Mouse (Mus musculus) CH12.LX (cell line): Measurements from ENCODE around the gene Carhsp1. TPM values are rescaled to one million over a fixed set of nuclear protein-coding genes. Genes with fewer than 3 reads are reported as not detected.

ENCODE experiments used
- DNase-seq: peaks from one replicate; pipeline ENCODE4 v3.0.0-alpha.2; 2013; ENCODE audit errors: extremely low read depth
- H3K27ac ChIP-seq: 2 replicates; pipeline ENCODE4 v1.5.1; 2012; ENCODE audit warnings: low read depth, mild to moderate bottlenecking, control low read depth, moderate library complexity; ENCODE audit not compliant: insufficient read depth
- H3K27me3 ChIP-seq: replicated peaks from 2 replicates; pipeline ENCODE3; 2012; ENCODE audit warnings: inconsistent platforms
- H3K36me3 ChIP-seq, 2 experiments: replicated peaks in 1 of 2; 2 replicates each; pipeline versions ENCODE3 to v1.6.1; 2012; ENCODE audit warnings: inconsistent platforms in 1 of 2, low read length in 1 of 2, mild to moderate bottlenecking in 1 of 2, mixed read lengths in 1 of 2, moderate library complexity in 1 of 2; ENCODE audit not compliant: control insufficient read depth in 1 of 2, insufficient read depth in 1 of 2
- H3K4me1 ChIP-seq, 2 experiments: 2 replicates each; pipeline ENCODE4 v1.6.1; 2012; ENCODE audit warnings: inconsistent platforms in 1 of 2, moderate library complexity in 1 of 2; ENCODE audit not compliant: insufficient read depth in 2 of 2, control insufficient read depth in 1 of 2
- H3K4me2 ChIP-seq: 2 replicates; pipeline ENCODE4 v1.6.1; 2012; ENCODE audit warnings: low read depth, mild to moderate bottlenecking, control low read depth; ENCODE audit not compliant: poor library complexity, insufficient read depth, severe bottlenecking
- H3K4me3 ChIP-seq, 3 experiments: fragments of 150-350 bp in 1 of 3; sonication (generic) in 1 of 3; replicated peaks in 1 of 3; 2 replicates each; pipeline versions ENCODE3 to v1.5.1; 2011 to 2012; ENCODE audit warnings: low read depth in 2 of 3, low read length in 2 of 3, mild to moderate bottlenecking in 2 of 3, moderate library complexity in 2 of 3, control low read depth in 1 of 3, improper control_type of control experiment in 1 of 3, inconsistent platforms in 1 of 3, mixed read lengths in 1 of 3; ENCODE audit not compliant: poor library complexity in 1 of 3
- H3K79me2 ChIP-seq: replicated peaks from 2 replicates; pipeline ENCODE4 v1.6.1; 2012; ENCODE audit warnings: mild to moderate bottlenecking, moderate library complexity; ENCODE audit not compliant: control insufficient read depth, poor library complexity, insufficient read depth, severe bottlenecking; ENCODE audit errors: extremely low read depth
- H3K9ac ChIP-seq: 2 replicates; pipeline ENCODE4 v1.6.1; 2012; ENCODE audit warnings: low read depth, mild to moderate bottlenecking, control low read depth, moderate library complexity; ENCODE audit not compliant: insufficient read depth
- H3K9me3 ChIP-seq: replicated peaks from 2 replicates; pipeline ENCODE3; 2012; ENCODE audit warnings: low read length, inconsistent platforms, mixed read lengths
- BHLHE40 ChIP-seq: IDR thresholded peaks from 2 replicates; pipeline ENCODE4 v1.6.1; 2011; ENCODE audit warnings: mild to moderate bottlenecking, low read depth, low read length, improper control_type of control experiment
- CHD1 ChIP-seq: IDR thresholded peaks from 2 replicates; pipeline ENCODE4 v1.6.1; 2012; ENCODE audit warnings: low read depth, low read length, improper control_type of control experiment, inconsistent platforms
- CTCF ChIP-seq, 2 experiments: IDR thresholded peaks in 1 of 2; conservative IDR thresholded peaks in 1 of 2; 2 replicates each; pipeline ENCODE4 v1.5.1; 2011 to 2012; ENCODE audit warnings: low read depth in 2 of 2, low read length in 2 of 2, improper control_type of control experiment in 1 of 2, inconsistent platforms in 1 of 2, mild to moderate bottlenecking in 1 of 2, moderate library complexity in 1 of 2
- E2F4 ChIP-seq: IDR thresholded peaks from 2 replicates; pipeline ENCODE4 v1.6.1; 2011; ENCODE audit warnings: low read depth, low read length, improper control_type of control experiment; ENCODE audit not compliant: insufficient replicate concordance
- ELF1 ChIP-seq: IDR thresholded peaks from 2 replicates; pipeline ENCODE4 v1.6.1; 2014; ENCODE audit warnings: low read depth, mild to moderate bottlenecking, inconsistent platforms, low read length, improper control_type of control experiment
- EP300 ChIP-seq: IDR thresholded peaks from 2 replicates; pipeline ENCODE4 v1.6.1; 2011; ENCODE audit warnings: low read length, improper control_type of control experiment
- ETS1 ChIP-seq: conservative IDR thresholded peaks from 2 replicates; pipeline ENCODE4 v1.6.1; 2012; ENCODE audit warnings: low read depth, mild to moderate bottlenecking, inconsistent platforms, low read length, improper control_type of control experiment, moderate library complexity
- GABPA ChIP-seq: IDR thresholded peaks from 2 replicates; pipeline ENCODE4 v1.6.1; 2012; ENCODE audit warnings: low read depth, low read length, improper control_type of control experiment, inconsistent platforms; ENCODE audit not compliant: insufficient replicate concordance
- HCFC1 ChIP-seq: IDR thresholded peaks from 2 replicates; pipeline ENCODE4 v1.6.1; 2012; ENCODE audit warnings: low read depth, mild to moderate bottlenecking, inconsistent platforms, low read length, improper control_type of control experiment
- IRF4 ChIP-seq: IDR thresholded peaks from 2 replicates; pipeline ENCODE4 v1.6.1; 2014; ENCODE audit warnings: low read depth, mild to moderate bottlenecking, inconsistent platforms, low read length, improper control_type of control experiment
- JUN ChIP-seq: IDR thresholded peaks from 2 replicates; pipeline ENCODE4 v1.6.1; 2011; ENCODE audit warnings: low read depth, mild to moderate bottlenecking, low read length, improper control_type of control experiment, moderate library complexity; ENCODE audit not compliant: insufficient read depth
- KAT2A ChIP-seq: IDR thresholded peaks from 2 replicates; pipeline ENCODE4 v1.6.1; 2012; ENCODE audit warnings: low read length, improper control_type of control experiment, inconsistent platforms; ENCODE audit not compliant: insufficient replicate concordance
- MEF2A ChIP-seq: IDR thresholded peaks from 2 replicates; pipeline ENCODE4 v1.6.1; 2014; ENCODE audit warnings: low read depth, mild to moderate bottlenecking, inconsistent platforms, low read length, improper control_type of control experiment, borderline replicate concordance
- MXI1 ChIP-seq: IDR thresholded peaks from 2 replicates; pipeline ENCODE4 v1.6.1; 2011; ENCODE audit warnings: mild to moderate bottlenecking, low read depth, low read length, improper control_type of control experiment
- NELFE ChIP-seq: IDR thresholded peaks from 2 replicates; pipeline ENCODE4 v1.6.1; 2011; ENCODE audit warnings: low read depth, low read length, improper control_type of control experiment
- NRF1 ChIP-seq: IDR thresholded peaks from 2 replicates; pipeline ENCODE4 v1.6.1; 2014; ENCODE audit warnings: low read depth, mild to moderate bottlenecking, inconsistent platforms, low read length, improper control_type of control experiment, moderate library complexity
- POLR2A ChIP-seq: IDR thresholded peaks from 2 replicates; pipeline ENCODE4 v1.6.1; 2011; ENCODE audit warnings: low read depth, mild to moderate bottlenecking, improper control_type of control experiment, low read length
- POLR2AphosphoS2 ChIP-seq: IDR thresholded peaks from 2 replicates; pipeline ENCODE4 v1.6.1; 2011; ENCODE audit warnings: low read depth, low read length, improper control_type of control experiment
- RAD21 ChIP-seq: IDR thresholded peaks from 2 replicates; pipeline ENCODE4 v1.6.1; 2011; ENCODE audit warnings: low read depth, mild to moderate bottlenecking, low read length, improper control_type of control experiment, moderate library complexity
- SIN3A ChIP-seq: IDR thresholded peaks from 2 replicates; pipeline ENCODE4 v1.6.1; 2012; ENCODE audit warnings: low read length, improper control_type of control experiment, inconsistent platforms
- SMC3 ChIP-seq: IDR thresholded peaks from 2 replicates; pipeline ENCODE4 v1.6.1; 2011; ENCODE audit warnings: low read depth, low read length, improper control_type of control experiment
- TBP ChIP-seq: conservative IDR thresholded peaks from 2 replicates; pipeline ENCODE4 v1.6.1; 2011; ENCODE audit warnings: low read depth, low read length, improper control_type of control experiment
- USF2 ChIP-seq: conservative IDR thresholded peaks from 2 replicates; pipeline ENCODE4 v1.6.1; 2011; ENCODE audit warnings: low read depth, low read length, improper control_type of control experiment
- ZC3H11A ChIP-seq: IDR thresholded peaks from 2 replicates; pipeline ENCODE4 v1.6.1; 2012; ENCODE audit warnings: low read depth, mild to moderate bottlenecking, inconsistent platforms, low read length, improper control_type of control experiment
- ZMIZ1 ChIP-seq: IDR thresholded peaks from 2 replicates; pipeline ENCODE4 v1.6.1; 2012; ENCODE audit warnings: low read depth, mild to moderate bottlenecking, inconsistent platforms, low read length, improper control_type of control experiment
- ZNF384 ChIP-seq: IDR thresholded peaks from 2 replicates; pipeline ENCODE4 v1.6.1; 2012; ENCODE audit warnings: low read depth, low read length, improper control_type of control experiment, inconsistent platforms
- dilution Hi-C: fragments of 300-500 bp; cut with MboI; formaldehyde crosslinking; loops from 2 replicates; pipeline ENCODE4 v1.14.3; 2020; ENCODE audit warnings: low sequenced_read_pairs; ENCODE audit not compliant: extremely low pct_unique_long_range_greater_than_20kb, extremely low pct_ligation_motif_present
- in situ Hi-C: fragments of 300-500 bp; cut with MboI; formaldehyde crosslinking; loops from 3 replicates; pipeline ENCODE4 v1.14.3; 2019; ENCODE audit warnings: low sequenced_read_pairs, low pct_ligation_motif_present, low pct_unique_long_range_greater_than_20kb, mixed read lengths
- polyA plus RNA-seq: library from polyadenylated mRNA; unstranded; fragments of >175 nt; gene quantifications from 2 replicates; pipeline ENCODE4 v1.2.1, GENCODE M21; 2012; ENCODE audit warnings: low read depth; ENCODE audit not compliant: insufficient read length
- total RNA-seq, 2 experiments: library from RNA; depleted of rRNA; stranded (reverse); fragments of 300-350 nt in 1 of 2; fragments of >200 nt in 1 of 2; gene quantifications; 2 replicates each; pipeline ENCODE4 v1.2.3; 2012 to 2014

Gene Carhsp1
- total and polyA plus RNA-seq, 3 experiments = 26.0 to 29.7 (median 26.2) TPM

DNA sequence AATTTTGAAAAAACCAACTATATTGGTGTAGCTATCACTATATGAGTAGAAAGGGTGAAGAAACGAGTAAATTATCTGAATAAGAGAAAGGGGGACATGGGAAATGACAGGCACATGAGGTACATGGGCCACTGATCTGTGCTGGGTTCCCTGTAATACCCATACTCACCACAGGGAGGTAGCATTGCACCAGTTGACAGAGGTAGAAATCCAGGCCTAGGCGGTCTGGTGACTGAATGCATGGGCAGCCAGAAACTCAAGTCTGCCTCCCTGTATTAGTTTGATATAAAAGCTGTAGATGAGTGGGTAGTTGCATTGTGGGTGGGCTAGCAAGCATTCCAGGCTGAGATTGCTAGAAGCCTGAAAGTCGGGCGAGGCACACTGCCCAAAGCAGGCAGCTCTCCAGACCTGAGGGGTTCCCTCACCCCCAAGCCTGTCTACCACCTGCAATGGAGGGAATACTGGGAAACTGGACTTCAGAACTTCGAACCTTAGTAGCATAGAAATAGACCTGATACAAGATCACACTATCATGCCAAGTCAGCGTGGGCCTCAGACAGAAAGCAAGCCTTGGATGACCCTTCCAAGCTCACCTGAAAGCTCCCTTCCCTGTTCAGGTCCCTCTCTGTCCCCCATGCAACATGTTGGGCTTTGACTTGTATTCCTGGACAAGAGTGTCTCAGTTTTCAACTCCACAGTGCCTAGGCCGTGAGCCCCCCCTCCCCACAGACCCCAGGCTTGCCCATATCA is 14.3 kb upstream of the Carhsp1 start:
- Histone ChIP-seq H3K9me3 (no peaks in the 10 kb centered on the region), H3K27me3 (no peaks in the 10 kb centered on the region), H3K36me3 (peaks cover 35 to 83% of the 10 kb centered on the region in 2 experiments), H3K27ac (no peak overlapping the region), H3K79me2 (no peaks in the 10 kb centered on the region), H3K4me2 (no peak overlapping the region), H3K9ac (no peak overlapping the region), H3K4me1 (no peaks in the 10 kb centered on the region), H3K4me3 (no peak overlapping the region)
- dilution Hi-C loops (no loop called here), in situ Hi-C loops (loop anchor here (5.0 kb wide), 2 partner anchors 81 to 181 kb away; no protein-coding TSS in a partner anchor)
- peak; percentile 85 for DNase-seq
- peak; percentile 18; the same call in 1 of the 2 replicates for TF ChIP-seq NELFE
- 0 out of 2 replicates have a peak, but pooled peaks have one; percentile 13 for TF ChIP-seq POLR2A
- peak; percentile 45 for TF ChIP-seq ZMIZ1
- TF ChIP-seq EP300 = no peak
- peak; percentile 50 for TF ChIP-seq ZC3H11A
- TF ChIP-seq POLR2AphosphoS2 = peak; percentile 64; the same call in 1 of the 2 replicates
- no peak for TF ChIP-seq TBP
- peak; percentile 97 to 99 for TF ChIP-seq CTCF (conservative IDR thresholded peaks at IDR 0.05 in 1 of 2, IDR thresholded peaks at IDR 0.05 in 1 of 2; ENCODE audit: low read depth in 2 of 2, low read length in 2 of 2)
- TF ChIP-seq NRF1 = 0 out of 2 replicates have a peak, but pooled peaks have one; percentile 14
- TF ChIP-seq BHLHE40 = peak; percentile 45; the same call in 1 of the 2 replicates
- no peak for TF ChIP-seq GABPA
- TF ChIP-seq IRF4 = peak; percentile 15; the same call in 1 of the 2 replicates
- peak; percentile 85 for TF ChIP-seq SMC3
- no peak for TF ChIP-seq MXI1
- 0 out of 2 replicates have a peak, but pooled peaks have one; percentile 38 for TF ChIP-seq CHD1
- TF ChIP-seq SIN3A = no peak
- peak; percentile 96 for TF ChIP-seq RAD21

DNA sequence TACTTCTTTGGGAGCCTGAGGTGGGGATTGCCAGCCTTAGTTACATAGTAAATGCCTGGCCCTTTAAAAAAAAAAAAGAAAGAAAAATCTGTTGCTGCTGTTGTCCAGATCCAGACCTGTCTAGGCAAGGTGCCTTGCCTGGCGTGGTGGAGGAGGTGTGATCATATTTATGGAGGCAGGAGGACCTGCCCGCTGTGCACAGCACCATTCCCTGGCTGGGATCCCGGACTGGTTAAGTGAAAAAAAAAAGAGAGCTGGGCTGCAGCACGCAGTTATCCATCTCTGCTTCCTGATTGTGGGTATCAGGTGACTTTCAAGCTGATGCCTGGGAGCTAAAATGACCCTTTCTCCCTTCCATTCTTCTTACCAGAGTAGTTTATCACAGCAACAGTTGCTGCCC is 13.1 kb upstream of the Carhsp1 start:
- Histone ChIP-seq H3K9me3 (no peaks in the 10 kb centered on the region), H3K79me2 (no peaks in the 10 kb centered on the region), H3K4me2 (no peak overlapping the region), H3K4me1 (no peaks in the 10 kb centered on the region), H3K4me3 (no peak overlapping the region), H3K36me3 (peaks cover 24 to 73% of the 10 kb centered on the region in 2 experiments), H3K27ac (no peak overlapping the region), H3K27me3 (no peaks in the 10 kb centered on the region), H3K9ac (no peak overlapping the region)
- dilution Hi-C loops = no loop called here
- no peak for DNase-seq
- no peak for TF ChIP-seq SMC3
- TF ChIP-seq CTCF (conservative IDR thresholded peaks at IDR 0.05 in 1 of 2, IDR thresholded peaks at IDR 0.05 in 1 of 2; ENCODE audit: low read depth in 2 of 2, low read length in 2 of 2) = no peak
- TF ChIP-seq GABPA = no peak
- TF ChIP-seq KAT2A = no peak
- TF ChIP-seq ZNF384 = no peak
- TF ChIP-seq RAD21 = no peak
- TF ChIP-seq MEF2A = no peak
- no peak for TF ChIP-seq HCFC1
- no peak for TF ChIP-seq USF2
- no peak for TF ChIP-seq ELF1
- no peak for TF ChIP-seq POLR2AphosphoS2
- TF ChIP-seq BHLHE40 = no peak
- no peak for TF ChIP-seq ETS1
- TF ChIP-seq ZMIZ1 = no peak
- no peak for TF ChIP-seq NELFE
- no peak for TF ChIP-seq E2F4
- no peak for TF ChIP-seq JUN
- in situ Hi-C loops = loop anchor here (5.0 kb wide), 2 partner anchors 82 to 182 kb away; no protein-coding TSS in a partner anchor
